In the genomic region with DNA sequence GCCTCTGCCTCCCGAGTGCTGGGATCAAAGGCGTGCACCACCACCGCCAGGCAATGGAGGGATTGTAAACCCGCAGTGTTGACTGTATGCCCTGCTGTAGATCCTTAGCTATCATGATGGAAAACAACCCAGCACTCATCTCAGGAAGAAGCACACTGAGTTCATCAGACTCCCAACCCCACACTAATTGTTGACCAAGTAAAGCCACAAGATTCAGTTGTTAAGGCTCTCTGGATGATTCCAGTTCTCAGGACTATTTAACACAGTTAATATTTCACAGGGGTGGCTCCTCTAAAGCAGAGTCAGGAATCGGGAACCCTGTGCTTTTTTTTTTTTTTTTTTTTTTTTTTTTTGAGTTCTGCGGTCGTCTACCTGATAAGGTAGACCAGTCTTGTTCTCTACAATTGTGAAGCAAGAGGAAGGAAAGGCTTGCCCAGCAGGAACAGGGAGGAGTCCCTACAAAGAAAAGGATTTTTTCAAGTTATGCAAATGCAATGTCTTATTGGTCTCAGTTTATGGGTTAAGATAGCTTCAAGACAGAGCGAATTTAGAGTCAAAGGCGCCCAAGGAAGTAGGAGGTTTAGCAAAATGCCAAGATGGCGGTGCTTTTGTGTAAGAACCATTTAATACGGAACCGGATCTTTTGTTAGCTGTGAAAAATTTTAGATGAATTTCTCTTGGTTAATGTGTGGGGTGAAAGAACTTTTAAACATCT, we compare ENCODE assay signal across 8 mouse cellular contexts. TPM values are rescaled to one million over a fixed set of nuclear protein-coding genes. Genes with fewer than 3 reads are reported as not detected.
DNase-seq lines count a peak whose midpoint lies in the region; ATAC-seq lines count a peak whose summit lies in the region.

No protein-coding gene starts in this region.

- peak; percentile 63 for DNase-seq in kidney, adult 18-20 months
- no peak for DNase-seq in kidney, postnatal 10 days
- peak; percentile 35 for DNase-seq in embryo, embryonic 9.5 days (ENCODE audit: extremely low spot score)
- DNase-seq in lung, postnatal 25 days (ENCODE audit: low spot score): peak; percentile 60
- DNase-seq in adrenal gland, adult 18-20 months (ENCODE audit: low spot score in 2 of 2): no peak
- DNase-seq in thymus, postnatal 25 days: no peak
- DNase-seq in frontal cortex, postnatal 10 days (ENCODE audit: low spot score in 2 of 2): no peak

- peak overlapping the region; percentile 96 for H3K4me2 ChIP-seq in intestine, embryonic 15.5 days (replicated peaks)

- H3K9me3 ChIP-seq in intestine, embryonic 15.5 days: no peaks in the 10 kb centered on the region

- H3K36me3 ChIP-seq in intestine, embryonic 15.5 days: no peaks in the 10 kb centered on the region

- ATAC-seq in intestine, embryonic 15.5 days: no peak

- peaks cover 25% of the 10 kb centered on the region for H3K4me1 ChIP-seq in intestine, embryonic 15.5 days (replicated peaks)

- H3K27ac ChIP-seq in intestine, embryonic 15.5 days: 0 out of 2 replicates have a peak overlapping the region, but pooled peaks have one; percentile 32

- H3K4me3 ChIP-seq in intestine, embryonic 15.5 days (replicated peaks): peak overlapping the region; percentile 61

- WGBS in intestine, embryonic 15.5 days: 45% methylated on average over 12 of the region's 12 CpGs

- no peaks in the 10 kb centered on the region for H3K27me3 ChIP-seq in intestine, embryonic 15.5 days (replicated peaks)

- no peak overlapping the region for H3K9ac ChIP-seq in intestine, embryonic 15.5 days

RNA-seq across cellular contexts. Expression of a gene that starts 1.1 kb away (rescaled TPM):
- polyA plus RNA-seq in intestine, embryonic 15.5 days (2015; fragmentation: Nextera tagmentation; extraction: Ambion mirVana): 3.9 and 4.6 TPM in 2 replicates
- total RNA-seq in adrenal gland, adult 18-20 months (2021): 10 to 100 TPM; 63.4 to 82.4 TPM

Comparison
In these comparisons a context has a peak if more than half of its experiments do, and no peak if none do; other contexts are left out.
1. DNase-seq: peak in kidney, adult 18-20 months (single experiment), embryo, embryonic 9.5 days (single experiment) and lung, postnatal 25 days (single experiment); none in kidney, postnatal 10 days (single experiment), adrenal gland, adult 18-20 months (0 of 2), thymus, postnatal 25 days (single experiment) and frontal cortex, postnatal 10 days (0 of 2).